Mouse (Mus musculus): ENCODE results near the gene B9d2.
A peak's percentile ranks its signal among the peaks of the same experiment; 100 is the strongest.
"Not testable (repeated sequence)": the region's sequence is repeated elsewhere in the genome, so short reads cannot be mapped to it uniquely, and the experiment has no call there.

Gene B9d2

DNA sequence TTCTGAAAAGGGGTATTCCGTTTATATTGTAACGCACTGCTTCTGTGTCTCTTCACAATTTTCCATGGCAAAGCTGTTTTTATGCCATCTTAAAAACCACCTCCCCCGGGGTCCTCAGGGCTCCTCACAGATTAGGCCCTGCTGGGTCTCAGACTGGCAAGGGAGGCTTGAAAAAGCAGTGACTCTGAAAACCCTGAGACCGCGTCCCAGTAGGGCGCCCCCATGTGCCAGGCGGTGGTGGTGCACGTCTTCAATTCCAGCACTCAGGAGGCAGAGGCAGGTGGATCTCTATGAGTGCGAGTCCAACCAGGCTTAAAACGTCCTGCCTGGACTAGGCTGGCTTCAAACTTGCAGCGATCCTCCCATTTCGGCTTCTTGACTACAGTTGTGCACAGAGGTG, 20.2 kb downstream of the B9d2 start:
- ATAC-seq (ENCODE audit: insufficient number of reproducible peaks, low FRiP score, low TSS enrichment), result no peak

- no peak for ATAC-seq (ENCODE audit: insufficient number of reproducible peaks, low FRiP score, low TSS enrichment)
Observed at GRCm38 (mm10) chr7:25702350-25702749, 21.8 kb downstream of the B9d2 start.

- ATAC-seq (ENCODE audit: insufficient number of reproducible peaks, low FRiP score, low TSS enrichment), result no peak
Observed at GRCm38 (mm10) chr7:25703793-25704494, 23.4 kb downstream of the B9d2 start.

GRCm38 (mm10) chr7:25704716-25705364, 24.3 kb downstream of the B9d2 start:
- no peak for ATAC-seq (ENCODE audit: insufficient number of reproducible peaks, low FRiP score, low TSS enrichment)

- ATAC-seq (ENCODE audit: insufficient number of reproducible peaks, low FRiP score, low TSS enrichment), result no peak
Observed at GRCm38 (mm10) chr7:25705801-25706251, 25.2 kb downstream of the B9d2 start.

GRCm38 (mm10) chr7:25706578-25707170, 26.1 kb downstream of the B9d2 start:
- no peak for ATAC-seq (ENCODE audit: insufficient number of reproducible peaks, low FRiP score, low TSS enrichment)

GRCm38 (mm10) chr7:25707581-25708292, 27.2 kb downstream of the B9d2 start:
- no peak for ATAC-seq (ENCODE audit: insufficient number of reproducible peaks, low FRiP score, low TSS enrichment)

DNA sequence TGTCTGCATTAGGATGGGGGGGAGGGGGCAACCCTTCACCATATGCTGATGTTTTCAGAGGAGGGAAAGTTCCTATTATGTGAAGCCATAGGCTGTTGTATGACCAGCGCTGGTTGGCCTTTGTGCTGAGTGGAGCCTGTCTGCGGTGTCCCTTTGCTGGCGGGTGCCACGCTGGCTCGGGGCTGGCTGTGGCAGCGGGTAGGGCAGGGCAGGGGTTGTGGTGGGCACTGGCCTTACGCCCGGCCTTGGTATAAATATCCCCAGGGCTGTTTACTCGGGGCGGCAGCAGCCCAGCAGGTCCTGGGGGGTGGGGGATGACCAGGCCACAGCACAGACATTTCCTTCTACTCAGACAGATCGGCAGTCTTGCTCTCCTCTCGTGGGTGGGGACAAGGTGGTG, 29.4 kb downstream of the B9d2 start:
- no peak for ATAC-seq (ENCODE audit: insufficient number of reproducible peaks, low FRiP score, low TSS enrichment)

- ATAC-seq (ENCODE audit: insufficient number of reproducible peaks, low FRiP score, low TSS enrichment), result no peak
Observed at GRCm38 (mm10) chr7:25710519-25711130, 30.0 kb downstream of the B9d2 start.

GRCm38 (mm10) chr7:25711165-25711564, 30.6 kb downstream of the B9d2 start:
- ATAC-seq (ENCODE audit: insufficient number of reproducible peaks, low FRiP score, low TSS enrichment), result no peak

DNA sequence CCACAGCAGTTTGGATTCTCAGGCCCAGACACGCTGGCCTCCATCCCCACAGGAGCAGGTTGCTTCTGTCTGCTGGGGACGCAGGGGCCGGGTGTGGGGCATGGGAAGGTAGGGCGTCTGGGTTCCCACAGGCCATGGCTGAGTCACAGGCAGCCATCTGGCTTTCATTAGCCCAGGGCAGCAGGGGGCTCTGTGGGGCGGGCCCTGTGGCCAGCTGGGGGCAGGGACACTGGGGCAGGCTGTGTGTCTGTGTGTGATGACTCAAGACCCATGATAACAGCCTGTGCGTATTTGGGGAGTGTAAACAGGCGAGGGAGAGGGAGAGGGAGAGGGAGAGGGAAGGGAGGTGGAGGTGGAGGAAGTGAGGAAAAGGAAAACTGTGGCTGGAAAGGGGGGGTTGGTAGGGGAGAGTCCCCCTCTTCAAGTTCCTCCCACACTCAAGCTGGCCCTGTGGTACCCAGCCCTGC, 31.2 kb downstream of the B9d2 start:
- ATAC-seq (ENCODE audit: insufficient number of reproducible peaks, low FRiP score, low TSS enrichment), result no peak

GRCm38 (mm10) chr7:25712801-25713200, 32.2 kb downstream of the B9d2 start:
- ATAC-seq (ENCODE audit: insufficient number of reproducible peaks, low FRiP score, low TSS enrichment), result no peak

DNA sequence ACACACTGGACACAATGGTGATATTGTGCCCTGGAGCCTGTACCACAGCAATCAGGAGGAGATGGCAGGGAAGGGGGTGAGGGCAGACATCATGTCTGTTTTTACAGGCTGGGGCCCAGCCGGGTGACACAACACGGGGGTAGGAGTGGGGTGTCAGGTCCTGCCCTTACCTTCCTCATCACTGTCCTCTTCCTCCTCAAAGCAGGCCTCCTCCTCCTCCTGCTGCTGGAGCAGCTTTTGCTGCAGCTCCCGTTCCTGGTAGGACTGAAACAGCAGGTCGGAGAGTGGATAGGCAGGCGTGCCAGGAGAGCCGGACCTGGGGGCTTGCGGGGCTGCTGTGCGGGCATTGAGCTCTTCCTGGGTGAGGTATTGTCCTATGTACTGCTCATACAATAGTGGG, 34.0 kb downstream of the B9d2 start:
- no peak for ATAC-seq (ENCODE audit: insufficient number of reproducible peaks, low FRiP score, low TSS enrichment)

- no peak for ATAC-seq (ENCODE audit: insufficient number of reproducible peaks, low FRiP score, low TSS enrichment)
Observed at GRCm38 (mm10) chr7:25715731-25716271, 35.2 kb downstream of the B9d2 start.

DNA sequence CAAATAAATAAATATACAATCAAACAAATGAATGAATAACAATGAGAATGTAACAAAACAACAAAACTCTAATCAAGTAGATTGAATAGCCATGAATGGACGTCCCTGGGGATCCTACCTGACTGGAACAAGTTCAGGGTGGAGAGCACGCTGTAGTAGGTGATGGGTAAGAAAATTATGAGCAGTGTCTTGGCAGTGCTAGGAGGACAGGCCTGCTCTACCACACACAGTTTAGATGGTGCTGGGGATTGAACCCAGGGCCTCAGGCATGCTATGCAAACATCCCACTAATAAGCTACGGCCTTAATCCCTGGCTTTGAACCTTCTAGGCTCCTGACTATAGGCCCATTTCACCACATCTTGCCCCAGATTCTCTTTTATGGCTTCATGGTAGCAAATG, 36.9 kb downstream of the B9d2 start:
- no peak for ATAC-seq (ENCODE audit: insufficient number of reproducible peaks, low FRiP score, low TSS enrichment)

GRCm38 (mm10) chr7:25718788-25719417, 38.3 kb downstream of the B9d2 start, which contains the start of gene Ccdc97:
TSS of gene Ccdc97 (minus strand) at chr7:25719088.
- peak; percentile 85 for ATAC-seq (ENCODE audit: insufficient number of reproducible peaks, low FRiP score, low TSS enrichment)

DNA sequence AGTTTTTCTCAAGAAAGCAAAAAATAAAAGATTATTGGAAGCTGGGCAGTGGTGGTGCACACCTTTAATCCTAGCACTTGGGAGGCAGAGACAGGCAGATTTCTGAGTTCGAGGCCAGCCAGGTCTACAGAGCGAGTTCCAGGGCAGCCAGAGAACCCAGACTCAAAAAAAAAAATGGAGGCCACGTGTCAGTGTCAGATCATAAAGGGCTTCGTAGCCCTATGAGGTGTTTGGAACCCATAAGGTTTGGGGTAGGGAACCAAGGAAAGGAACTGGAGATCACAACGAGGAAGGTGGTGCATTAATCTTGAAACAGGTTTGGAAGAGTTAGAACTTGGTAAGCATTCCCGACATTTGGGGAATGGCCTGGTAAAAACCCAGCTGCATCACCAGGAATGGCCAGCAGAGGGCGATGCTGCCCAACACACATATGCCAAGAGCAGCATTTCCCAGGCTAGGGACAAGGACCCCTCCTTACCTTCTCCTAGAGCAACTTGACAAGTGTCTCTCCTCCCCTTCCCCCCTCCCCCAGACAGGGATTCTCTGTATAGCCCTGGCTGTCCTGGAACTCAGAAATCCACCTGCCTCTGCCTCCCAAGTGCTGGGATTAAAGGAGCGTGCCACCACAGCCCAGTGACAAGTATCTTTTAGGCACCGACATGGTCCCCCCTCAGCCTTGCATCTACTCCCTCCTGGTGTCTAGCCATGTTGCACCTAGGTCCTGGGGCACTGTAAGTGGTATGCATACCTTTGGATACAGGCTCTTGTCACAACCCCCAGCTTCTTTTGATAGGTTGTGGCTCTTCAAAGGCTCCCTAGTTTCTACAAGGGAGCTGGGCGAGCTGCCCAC, 39.4 kb downstream of the B9d2 start:
- ATAC-seq (ENCODE audit: insufficient number of reproducible peaks, low FRiP score, low TSS enrichment), result no peak

- ATAC-seq (ENCODE audit: insufficient number of reproducible peaks, low FRiP score, low TSS enrichment), result no peak
Observed at GRCm38 (mm10) chr7:25720760-25721159, 40.2 kb downstream of the B9d2 start.

- ATAC-seq (ENCODE audit: insufficient number of reproducible peaks, low FRiP score, low TSS enrichment), result not testable (repeated sequence)
Observed at GRCm38 (mm10) chr7:25721776-25722175, 41.2 kb downstream of the B9d2 start.

All from cerebellum, adult (tissue).